23 mouse cellular contexts compared by ENCODE assay signal in genomic region chr3:99822735-99823134, GRCm38 (mm10).
DNase-seq lines count a peak whose midpoint lies in the region; ATAC-seq and TF ChIP-seq lines count a peak whose summit lies in the region.
"Had no signal": no experiment of that assay in that cellular context is flagged by ENCODE, and none has a peak within 500 bp of the region (broad histone marks: within the 10 kb centered on the region; RNA-seq: fewer than 3 reads in every experiment).

No protein-coding gene starts in this region.

- H3K4me2 ChIP-seq in forebrain, embryonic 13.5 days = no peak overlapping the region
- H3K4me2 ChIP-seq: embryonic facial prominence, embryonic 15.5 days; heart, embryonic 15.5 days; hindbrain, embryonic 14.5 days; intestine, embryonic 15.5 days; kidney, embryonic 15.5 days; lung, embryonic 15.5 days; midbrain, embryonic 15.5 days had no signal

- H3K79me2 ChIP-seq in heart, adult 2 months (replicated peaks; ENCODE audit: control insufficient read depth, insufficient read depth, low read length) = no peaks in the 10 kb centered on the region

- TF ChIP-seq POLR2A in heart, adult 2 months (IDR thresholded peaks at IDR 0.05; ENCODE audit: insufficient read depth, low read depth, low read length) = 0 out of 2 replicates have a peak, but pooled peaks have one; percentile 16

- 0 out of 2 replicates have a peak, but pooled peaks cover under 1% of the 10 kb centered on the region for H3K9me3 ChIP-seq in forebrain, embryonic 13.5 days (replicated peaks)
- H3K9me3 ChIP-seq: embryonic facial prominence, embryonic 15.5 days; heart, embryonic 15.5 days; intestine, embryonic 15.5 days; kidney, embryonic 15.5 days; lung, embryonic 15.5 days; midbrain, embryonic 15.5 days had no signal

- peak; percentile 1 for DNase-seq in lung, postnatal 14 days
- DNase-seq in lung, postnatal 25 days (ENCODE audit: low spot score) = no peak
- peak; percentile 55 to 74 for DNase-seq in heart, adult 2 months
- DNase-seq in heart, postnatal 25 days (ENCODE audit: low spot score) = peak; percentile 26
- no peak for DNase-seq in layer of hippocampus, postnatal 10 days (ENCODE audit: low spot score in 2 of 2)
- DNase-seq: B cell, adult 2 months; cerebellum, adult 2 months; cerebellum, postnatal 36 days; kidney, postnatal 4 days; layer of hippocampus, adult 9-11 months; spleen, adult 18-20 months had no signal

- TF ChIP-seq CTCF in heart, adult 2 months (IDR thresholded peaks at IDR 0.05) = no peak

- peak; percentile 99 for TF ChIP-seq EP300 in heart, adult 2 months (IDR thresholded peaks at IDR 0.05; ENCODE audit: insufficient read depth, low read depth, low read length)

- H3K9ac ChIP-seq in heart, adult 2 months (ENCODE audit: low read depth, low read length) = no peak overlapping the region
- no peak overlapping the region for H3K9ac ChIP-seq in forebrain, embryonic 13.5 days
- H3K9ac ChIP-seq: embryonic facial prominence, embryonic 15.5 days; heart, embryonic 15.5 days; hindbrain, embryonic 14.5 days; intestine, embryonic 15.5 days; kidney, embryonic 15.5 days; liver, embryonic 14.5 days; lung, embryonic 15.5 days; midbrain, embryonic 15.5 days had no signal

- H3K4me3 ChIP-seq in heart, adult 2 months = no peak overlapping the region
- H3K4me3 ChIP-seq in forebrain, embryonic 13.5 days = no peak overlapping the region
- H3K4me3 ChIP-seq: embryonic facial prominence, embryonic 15.5 days; heart, embryonic 15.5 days; intestine, embryonic 15.5 days; kidney, embryonic 15.5 days; lung, embryonic 15.5 days; megakaryocyte, embryonic 14.5 days; midbrain, embryonic 15.5 days; myocyte had no signal

- peaks cover 2% of the 10 kb centered on the region; the same call in 1 of the 2 replicates for H3K4me1 ChIP-seq in heart, adult 2 months (ENCODE audit: control insufficient read depth, insufficient read depth, low read length)
- H3K4me1 ChIP-seq in forebrain, embryonic 13.5 days = no peaks in the 10 kb centered on the region
- H3K4me1 ChIP-seq: embryonic facial prominence, embryonic 15.5 days; intestine, embryonic 15.5 days; lung, embryonic 15.5 days; megakaryocyte, embryonic 14.5 days; midbrain, embryonic 15.5 days had no signal

- intact Hi-C loops in heart, adult 2 months (cut with DNase I) = loop anchor here (10.0 kb wide), 2 partner anchors 88 to 568 kb away; no protein-coding TSS in a partner anchor
- intact Hi-C loops in heart, postnatal 25 days (cut with DNase I) = loop anchor here (5.0 kb wide), 1 partner anchor 570 kb away; no protein-coding TSS in a partner anchor

- H3K27ac ChIP-seq in heart, adult 2 months = peak overlapping the region; percentile 82
- H3K27ac ChIP-seq in forebrain, embryonic 13.5 days = no peak overlapping the region
- H3K27ac ChIP-seq: embryonic facial prominence, embryonic 15.5 days; heart, embryonic 15.5 days; hindbrain, embryonic 14.5 days; intestine, embryonic 15.5 days; kidney, embryonic 15.5 days; liver, embryonic 14.5 days; lung, embryonic 15.5 days; midbrain, embryonic 15.5 days had no signal

- H3K36me3 ChIP-seq in heart, adult 2 months (ENCODE audit: control insufficient read depth, insufficient read depth, low read length) = peaks cover 4% of the 10 kb centered on the region
- H3K36me3 ChIP-seq in forebrain, embryonic 13.5 days (ENCODE audit: poor library complexity, severe bottlenecking) = no peaks in the 10 kb centered on the region
- H3K36me3 ChIP-seq: embryonic facial prominence, embryonic 15.5 days; heart, embryonic 15.5 days; intestine, embryonic 15.5 days; kidney, embryonic 15.5 days; lung, embryonic 15.5 days; midbrain, embryonic 15.5 days had no signal

- WGBS in heart, adult 2 months = 57% methylated on average over 5 of the region's 5 CpGs
- WGBS in forebrain, embryonic 13.5 days = 84% methylated on average over 5 of the region's 5 CpGs

- no peak for ATAC-seq in forebrain, embryonic 13.5 days
- no peak for ATAC-seq in megakaryocyte progenitor cell, adult 5-6 weeks (replicated peaks; ENCODE audit: poor library complexity)
- ATAC-seq: intestine, embryonic 15.5 days; midbrain, embryonic 15.5 days had no signal

- no peaks in the 10 kb centered on the region for H3K27me3 ChIP-seq in heart, adult 2 months (ENCODE audit: control insufficient read depth, insufficient read depth, low read length)
- no peaks in the 10 kb centered on the region for H3K27me3 ChIP-seq in forebrain, embryonic 13.5 days
- H3K27me3 ChIP-seq: embryonic facial prominence, embryonic 15.5 days; heart, embryonic 15.5 days; intestine, embryonic 15.5 days; kidney, embryonic 15.5 days; lung, embryonic 15.5 days; megakaryocyte, embryonic 14.5 days; midbrain, embryonic 15.5 days had no signal

Comparison
In these comparisons a context has a peak if more than half of its experiments do, and no peak if none do; other contexts are left out.
1. DNase-seq: peak in lung, postnatal 14 days (single experiment), heart, adult 2 months (2 of 2) and heart, postnatal 25 days (single experiment); none in lung, postnatal 25 days (single experiment) and layer of hippocampus, postnatal 10 days (0 of 2).